Mouse (Mus musculus) stomach, embryonic 14.5 days (tissue): ENCODE measurements at regions not wholly inside any gene's neighbourhood (a gene's known extent, or its start where the extent isn't known, plus 50 kb on each side); places are given as distances from the start of the nearest gene placed in this dataset.
"Not testable (repeated sequence)": the region's sequence is repeated elsewhere in the genome, so short reads cannot be mapped to it uniquely, and the experiment has no call there.

ENCODE experiments used
- ATAC-seq: fragments of 200-750 bp; cut with Nextera tagmentation; 2 replicates; pipeline ENCODE4 v1.8.0; 2017; ENCODE audit warnings: low read depth, moderate TSS enrichment; ENCODE audit not compliant: insufficient number of reproducible peaks, insufficient read depth, low FRiP score
- H3K27ac ChIP-seq: fragments of 300-500 bp; sonication (generic); 2 replicates; pipeline ENCODE4 v1.5.1; 2014; ENCODE audit warnings: mild to moderate bottlenecking, low read length, moderate library complexity, mixed read lengths
- H3K27me3 ChIP-seq: fragments of 300-500 bp; sonication (generic); 2 replicates; pipeline ENCODE4 v1.6.1; 2014; ENCODE audit warnings: low read length, control low read depth, mixed read lengths; ENCODE audit not compliant: control insufficient read depth, insufficient read depth
- H3K36me3 ChIP-seq: fragments of 300-500 bp; sonication (generic); 2 replicates; pipeline ENCODE4 v1.6.1; 2014; ENCODE audit warnings: mild to moderate bottlenecking, control low read depth, low read length, moderate library complexity, mixed read lengths; ENCODE audit not compliant: control insufficient read depth, insufficient read depth
- H3K4me1 ChIP-seq: fragments of 300-500 bp; sonication (generic); 2 replicates; pipeline ENCODE4 v1.6.1; 2014; ENCODE audit warnings: low read length, control low read depth, mixed read lengths; ENCODE audit not compliant: control insufficient read depth, insufficient read depth
- H3K4me2 ChIP-seq: fragments of 300-500 bp; sonication (generic); replicated peaks from 2 replicates; pipeline ENCODE4 v1.6.1; 2014; ENCODE audit warnings: low read depth, low read length, control low read depth
- H3K4me3 ChIP-seq: fragments of 300-500 bp; sonication (generic); 2 replicates; pipeline ENCODE4 v1.5.1; 2014; ENCODE audit warnings: low read depth, low read length, control low read depth
- H3K9ac ChIP-seq: fragments of 300-500 bp; sonication (generic); replicated peaks from 2 replicates; pipeline ENCODE4 v1.6.1; 2014; ENCODE audit warnings: low read depth, mild to moderate bottlenecking, control low read depth, low read length, moderate library complexity, mixed read lengths
- H3K9me3 ChIP-seq: fragments of 300-500 bp; sonication (generic); 2 replicates; pipeline ENCODE4 v1.6.1; 2016; ENCODE audit warnings: low read depth, low read length, control low read depth; ENCODE audit not compliant: control insufficient read depth
- WGBS: fragments of 180-500 bp; shearing (Covaris S2); extraction: QIAGEN DNeasy Blood & Tissue Kit; methylation state at CpG from one replicate; pipeline ENCODE4 v1.1.7; 2014; 5-methylcytosine and 5-hydroxymethylcytosine counted together

DNA sequence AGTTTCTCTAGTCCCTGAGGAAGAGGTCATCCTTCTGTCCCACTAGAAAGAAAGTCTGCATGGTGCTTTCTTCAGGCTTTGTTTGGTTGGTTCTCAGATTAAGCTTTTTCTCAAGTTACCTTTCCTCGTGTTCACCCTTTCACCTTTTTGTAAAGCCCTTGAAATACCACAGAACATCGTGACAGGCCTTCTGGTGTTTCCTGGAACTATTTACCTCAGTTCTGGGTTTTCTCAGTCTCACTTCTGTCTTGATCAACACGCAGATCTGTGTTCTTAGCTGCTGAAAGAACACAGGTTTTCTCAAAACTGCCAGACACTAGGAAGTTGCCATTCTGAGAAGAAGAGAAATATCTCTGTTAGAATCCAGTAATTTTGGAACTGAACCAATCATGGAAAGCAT, 255.8 kb downstream of the Nfkbiz start:
- 22% methylated on average over 3 of the region's 3 CpGs for WGBS
- Histone ChIP-seq H3K4me1 (no peaks in the 10 kb centered on the region), H3K36me3 (no peaks in the 10 kb centered on the region), H3K27ac (no peak overlapping the region), H3K9ac (no peak overlapping the region), H3K4me2 (no peak overlapping the region), H3K27me3 (no peaks in the 10 kb centered on the region), H3K4me3 (no peak overlapping the region), H3K9me3 (no peaks in the 10 kb centered on the region)
- ATAC-seq, result no peak

- no peak overlapping the region for H3K4me2 ChIP-seq
- no peak overlapping the region for H3K9ac ChIP-seq
- no peak overlapping the region for H3K4me3 ChIP-seq
- no peaks in the 10 kb centered on the region for H3K9me3 ChIP-seq
- no peak for ATAC-seq
- no peak overlapping the region for H3K27ac ChIP-seq
- no peaks in the 10 kb centered on the region for H3K36me3 ChIP-seq
- no peaks in the 10 kb centered on the region for H3K4me1 ChIP-seq
- no peaks in the 10 kb centered on the region for H3K27me3 ChIP-seq
- WGBS, result 80% methylated on average over 7 of the region's 7 CpGs
These were observed 256.7 kb downstream of the Nfkbiz start for GRCm38 (mm10) chr16:55582029-55582428.

GRCm38 (mm10) chr16:55580827-55581226, 257.9 kb downstream of the Nfkbiz start:
- Histone ChIP-seq H3K4me1 (no peaks in the 10 kb centered on the region), H3K27me3 (no peaks in the 10 kb centered on the region), H3K27ac (no peak overlapping the region), H3K4me2 (no peak overlapping the region), H3K36me3 (no peaks in the 10 kb centered on the region), H3K4me3 (no peak overlapping the region), H3K9ac (no peak overlapping the region), H3K9me3 (no peaks in the 10 kb centered on the region)
- no peak for ATAC-seq
- WGBS, result 84% methylated on average over 4 of the region's 4 CpGs

DNA sequence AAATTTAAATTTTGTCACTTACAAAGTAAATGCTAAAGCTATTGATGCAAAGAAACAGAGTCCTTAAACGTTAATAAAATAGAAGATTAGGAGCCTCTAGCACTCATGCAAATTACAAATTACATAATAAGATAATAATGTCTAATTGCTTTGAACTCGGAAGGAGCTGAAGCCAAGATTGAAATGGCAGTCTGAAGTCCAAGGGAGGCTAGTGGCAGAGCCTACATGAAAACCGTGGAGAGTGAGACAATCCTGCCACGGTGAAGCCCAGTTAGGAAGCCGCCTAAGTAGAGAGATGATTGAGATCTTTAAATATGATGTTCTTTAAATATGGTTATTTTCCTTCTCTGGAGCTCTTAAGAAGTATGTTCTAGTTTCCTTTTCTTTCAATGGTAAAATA, 260.0 kb downstream of the Nfkbiz start:
- no peaks in the 10 kb centered on the region for H3K36me3 ChIP-seq
- H3K4me1 ChIP-seq, result no peaks in the 10 kb centered on the region
- WGBS, result 81% methylated on average over 5 of the region's 5 CpGs
- H3K9ac ChIP-seq, result no peak overlapping the region
- no peaks in the 10 kb centered on the region for H3K27me3 ChIP-seq
- no peak overlapping the region for H3K4me2 ChIP-seq
- H3K27ac ChIP-seq, result no peak overlapping the region
- ATAC-seq, result no peak
- no peak overlapping the region for H3K4me3 ChIP-seq
- H3K9me3 ChIP-seq, result no peaks in the 10 kb centered on the region

GRCm38 (mm10) chr16:55575609-55576283, 263.0 kb downstream of the Nfkbiz start:
- H3K27me3 ChIP-seq, H3K4me1 ChIP-seq, H3K9me3 ChIP-seq, H3K36me3 ChIP-seq, H3K27ac ChIP-seq, H3K4me3 ChIP-seq, H3K9ac ChIP-seq, H3K4me2 ChIP-seq, ATAC-seq: not testable (repeated sequence)
- 78% methylated on average over 2 of the region's 2 CpGs for WGBS

DNA sequence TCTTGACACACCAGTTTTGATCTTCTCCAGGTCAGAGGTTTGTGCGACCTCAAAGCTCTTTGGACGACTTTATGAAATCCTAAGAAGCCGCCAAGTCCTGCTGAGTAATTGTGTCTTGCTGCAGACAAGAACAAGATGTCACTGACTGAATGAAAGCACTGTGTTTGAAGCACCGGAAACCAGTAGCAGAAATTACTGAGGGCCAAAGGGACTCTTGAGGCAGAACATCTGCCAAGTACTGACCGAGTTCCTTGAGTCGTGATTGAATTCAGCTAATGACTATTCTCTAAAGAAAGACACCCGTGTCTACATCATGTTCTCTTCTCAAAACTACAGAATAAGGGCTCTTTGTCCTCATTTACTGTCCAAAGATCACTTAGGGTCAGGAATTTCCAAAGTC, 267.6 kb downstream of the Nfkbiz start:
- no peak overlapping the region for H3K9ac ChIP-seq
- H3K4me1 ChIP-seq, result no peaks in the 10 kb centered on the region
- H3K9me3 ChIP-seq, result no peaks in the 10 kb centered on the region
- no peak overlapping the region for H3K4me3 ChIP-seq
- no peaks in the 10 kb centered on the region for H3K27me3 ChIP-seq
- H3K4me2 ChIP-seq, result no peak overlapping the region
- no peaks in the 10 kb centered on the region for H3K36me3 ChIP-seq
- 41% methylated on average over 7 of the region's 7 CpGs for WGBS
- ATAC-seq, result no peak
- no peak overlapping the region for H3K27ac ChIP-seq

DNA sequence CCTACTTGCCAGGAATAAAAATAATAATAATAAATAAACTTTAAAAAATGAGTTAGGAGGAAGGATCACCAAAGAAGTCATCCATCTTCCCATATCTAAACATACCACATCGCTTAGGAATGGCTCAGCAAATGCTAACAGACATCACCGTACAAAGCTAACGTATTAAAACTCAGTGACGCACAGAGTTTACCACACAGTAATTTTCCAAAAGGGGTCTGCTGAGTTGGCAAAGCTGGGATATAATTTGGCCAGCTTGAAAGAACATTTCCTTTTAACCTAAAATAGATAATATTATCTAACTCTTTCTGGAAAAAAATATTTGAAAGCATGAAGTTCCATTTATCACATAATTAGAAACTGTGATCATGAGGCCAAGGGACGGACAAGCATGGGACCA, 268.6 kb downstream of the Nfkbiz start:
- H3K27me3 ChIP-seq, result no peaks in the 10 kb centered on the region
- no peak overlapping the region for H3K9ac ChIP-seq
- no peaks in the 10 kb centered on the region for H3K4me1 ChIP-seq
- H3K4me3 ChIP-seq, result no peak overlapping the region
- H3K27ac ChIP-seq, result no peak overlapping the region
- H3K4me2 ChIP-seq, result no peak overlapping the region
- WGBS, result 58% methylated on average over 5 of the region's 5 CpGs
- no peak for ATAC-seq
- H3K9me3 ChIP-seq, result no peaks in the 10 kb centered on the region
- no peaks in the 10 kb centered on the region for H3K36me3 ChIP-seq

GRCm38 (mm10) chr16:55555821-55556535, 258.2 kb upstream of the Zpld1 start:
- H3K9ac ChIP-seq, result no peak overlapping the region
- H3K27ac ChIP-seq, result no peak overlapping the region
- H3K4me3 ChIP-seq, result no peak overlapping the region
- H3K4me1 ChIP-seq, result 0 out of 2 replicates have a peak, but pooled peaks cover 9% of the 10 kb centered on the region
- no peak for ATAC-seq
- no peaks in the 10 kb centered on the region for H3K36me3 ChIP-seq
- 37% methylated on average over 10 of the region's 10 CpGs for WGBS
- no peak overlapping the region for H3K4me2 ChIP-seq
- H3K27me3 ChIP-seq, result no peaks in the 10 kb centered on the region
- no peaks in the 10 kb centered on the region for H3K9me3 ChIP-seq
